Mouse (Mus musculus) liver, adult 2 months (tissue): ENCODE measurements around the gene Cd302.

Experiments
- CTCF ChIP-seq: fragments of 200-500 bp; IDR thresholded peaks from 2 replicates; pipeline ENCODE4 v1.5.1; 2011; ENCODE audit warnings: low read depth, low read length, control low read depth
- POLR2A ChIP-seq: fragments of 200-500 bp; IDR thresholded peaks from 2 replicates; pipeline ENCODE4 v1.6.1; 2011; ENCODE audit warnings: low read length, control low read depth; ENCODE audit not compliant: insufficient read depth; ENCODE audit errors: extremely low read depth

- TF ChIP-seq POLR2A (no peak), CTCF (no peak)
These were observed 4.3 kb upstream of the Cd302 start for GRCm38 (mm10) chr2:60288606-60289005.
